Mouse (Mus musculus) forebrain, embryonic 11.5 days (tissue): ENCODE results near the gene Elp4. TPM values are rescaled to one million over a fixed set of nuclear protein-coding genes. Genes with fewer than 3 reads are reported as not detected.

Experiments
- ATAC-seq: fragments of 200-750 bp; cut with Nextera tagmentation; replicated peaks from 2 replicates; pipeline ENCODE4 v1.8.0; 2017; ENCODE audit warnings: moderate TSS enrichment; ENCODE audit not compliant: low FRiP score
- DNase-seq: peaks from one replicate; pipeline ENCODE4 v3.0.0-alpha.2; 2017; ENCODE audit warnings: low spot score
- H3K27ac ChIP-seq: fragments of 300-500 bp; sonication (generic); 2 replicates; pipeline ENCODE4 v1.5.1; 2014; ENCODE audit warnings: low read depth, low read length
- H3K27me3 ChIP-seq: fragments of 300-500 bp; sonication (generic); 2 replicates; pipeline ENCODE4 v1.6.1; 2014; ENCODE audit warnings: mild to moderate bottlenecking, low read length, mixed read lengths; ENCODE audit not compliant: control insufficient read depth, insufficient read depth
- H3K36me3 ChIP-seq: fragments of 300-500 bp; sonication (generic); 2 replicates; pipeline ENCODE4 v1.6.1; 2014; ENCODE audit warnings: mild to moderate bottlenecking, low read length, moderate library complexity, mixed read lengths; ENCODE audit not compliant: control insufficient read depth, insufficient read depth
- H3K4me1 ChIP-seq: fragments of 300-500 bp; sonication (generic); replicated peaks from 2 replicates; pipeline ENCODE4 v1.6.1; 2014; ENCODE audit warnings: low read length, mixed read lengths; ENCODE audit not compliant: control insufficient read depth, insufficient read depth
- H3K4me2 ChIP-seq: fragments of 300-500 bp; sonication (generic); 2 replicates; pipeline ENCODE4 v1.6.1; 2014; ENCODE audit warnings: low read depth, mild to moderate bottlenecking, low read length, moderate library complexity, mixed read lengths; ENCODE audit not compliant: severe bottlenecking
- H3K4me3 ChIP-seq: fragments of 300-500 bp; sonication (generic); 2 replicates; pipeline ENCODE4 v1.5.1; 2014; ENCODE audit warnings: low read depth, low read length
- H3K9ac ChIP-seq: fragments of 300-500 bp; sonication (generic); 2 replicates; pipeline ENCODE4 v1.6.1; 2014; ENCODE audit warnings: low read length
- H3K9me3 ChIP-seq: fragments of 300-500 bp; sonication (generic); 2 replicates; pipeline ENCODE4 v1.6.1; 2016; ENCODE audit warnings: low read length, mixed read lengths; ENCODE audit not compliant: control insufficient read depth
- WGBS: fragments of 180-500 bp; shearing (Covaris S2); extraction: QIAGEN DNeasy Blood & Tissue Kit; methylation state at CpG from one replicate; pipeline ENCODE4 v1.1.7; 2014; 5-methylcytosine and 5-hydroxymethylcytosine counted together
- polyA plus RNA-seq: library from polyadenylated mRNA; unstranded; fragments of >200 nt; fragmentation: Nextera tagmentation; extraction: Ambion mirVana; gene quantifications from 2 replicates; pipeline ENCODE4 v1.2.1, GENCODE M21; 2014

The Elp4 gene
- polyA plus RNA-seq, 1 experiment from 2014 or later: 69.4 TPM

DNA sequence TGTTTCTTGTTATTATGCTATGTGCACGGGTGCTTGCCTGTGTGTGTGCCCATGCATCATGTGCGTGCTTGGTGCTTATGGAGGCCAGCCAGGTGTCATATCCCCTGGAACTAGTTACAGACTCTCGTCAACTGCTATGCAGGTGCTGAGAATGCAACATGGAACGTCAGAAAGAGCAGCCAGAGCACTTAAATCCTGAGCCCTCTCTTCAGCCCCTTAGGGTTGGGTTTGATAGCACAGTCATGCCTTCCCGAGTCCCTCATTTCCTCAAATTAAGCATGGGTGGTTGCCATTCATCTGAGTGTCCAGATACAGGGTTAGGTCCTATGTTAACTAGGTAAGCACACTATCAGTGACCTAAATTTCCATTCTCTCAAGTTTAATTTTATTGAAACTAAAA, 121.5 kb downstream of the Elp4 start:
- H3K9me3 ChIP-seq: no peaks in the 10 kb centered on the region
- no peaks in the 10 kb centered on the region for H3K27me3 ChIP-seq
- no peaks in the 10 kb centered on the region for H3K4me1 ChIP-seq
- no peaks in the 10 kb centered on the region for H3K36me3 ChIP-seq
- no peak overlapping the region for H3K4me3 ChIP-seq
- no peak for ATAC-seq
- H3K9ac ChIP-seq: no peak overlapping the region
- WGBS: 73% methylated on average over 5 of the region's 5 CpGs
- H3K27ac ChIP-seq: no peak overlapping the region
- DNase-seq: no peak
- no peak overlapping the region for H3K4me2 ChIP-seq

DNA sequence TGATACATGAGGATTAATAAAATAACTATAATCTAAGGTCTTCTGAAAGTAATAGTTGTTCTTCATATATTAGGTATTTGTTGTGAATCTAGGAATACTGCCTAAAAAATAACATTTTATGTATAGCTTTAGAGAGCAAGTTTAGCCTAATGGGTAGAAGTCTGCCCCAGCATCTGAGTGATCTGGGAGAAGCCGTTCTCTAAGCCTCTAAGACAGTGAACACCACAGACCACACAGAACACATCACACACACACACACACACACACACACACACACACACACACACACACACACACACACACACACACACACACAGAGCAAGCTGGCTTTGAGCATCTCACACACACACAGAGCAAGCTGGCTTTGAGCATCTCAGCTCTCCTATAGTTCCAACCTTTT, 123.6 kb downstream of the Elp4 start:
- DNase-seq (no peak), ATAC-seq (no peak)
- 50% methylated on average over 1 of the region's 1 CpGs for WGBS
- Histone ChIP-seq H3K9me3 (no peaks in the 10 kb centered on the region), H3K27me3 (no peaks in the 10 kb centered on the region), H3K9ac (no peak overlapping the region), H3K27ac (no peak overlapping the region), H3K4me3 (no peak overlapping the region), H3K4me1 (no peaks in the 10 kb centered on the region), H3K4me2 (no peak overlapping the region), H3K36me3 (no peaks in the 10 kb centered on the region)

DNA sequence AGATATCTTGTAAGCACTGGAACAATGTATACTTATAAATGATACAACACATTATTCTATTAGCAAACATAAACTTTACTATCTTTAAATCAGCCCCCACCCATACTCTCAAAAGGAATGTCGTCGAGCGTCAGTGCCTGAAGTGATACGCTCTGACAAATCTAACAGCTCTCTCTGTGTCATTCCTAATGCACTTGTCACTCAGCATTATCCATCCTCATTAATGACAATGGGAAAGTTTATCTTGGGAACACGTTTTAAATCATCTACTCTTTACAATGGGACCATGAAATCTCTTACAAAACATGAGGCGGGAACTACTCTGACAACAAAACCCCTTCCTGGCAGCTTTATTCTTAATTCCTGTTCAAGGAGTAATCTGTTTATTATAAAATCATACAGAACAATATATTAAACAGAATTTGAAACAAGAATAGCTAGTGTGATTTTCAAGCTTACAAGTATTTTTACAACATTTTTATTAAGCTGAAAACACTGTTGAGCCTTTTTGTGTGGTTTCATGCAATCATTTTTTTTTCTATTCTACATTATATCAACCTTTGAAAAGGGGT, 125.0 kb downstream of the Elp4 start:
- H3K9ac ChIP-seq: no peak overlapping the region
- no peaks in the 10 kb centered on the region for H3K9me3 ChIP-seq
- peak; percentile 53 for ATAC-seq
- no peaks in the 10 kb centered on the region for H3K36me3 ChIP-seq
- H3K27ac ChIP-seq: no peak overlapping the region
- H3K27me3 ChIP-seq: no peaks in the 10 kb centered on the region
- no peak overlapping the region for H3K4me3 ChIP-seq
- no peaks in the 10 kb centered on the region for H3K4me1 ChIP-seq
- no peak for DNase-seq
- no peak overlapping the region for H3K4me2 ChIP-seq
- 11% methylated on average over 6 of the region's 6 CpGs for WGBS

DNA sequence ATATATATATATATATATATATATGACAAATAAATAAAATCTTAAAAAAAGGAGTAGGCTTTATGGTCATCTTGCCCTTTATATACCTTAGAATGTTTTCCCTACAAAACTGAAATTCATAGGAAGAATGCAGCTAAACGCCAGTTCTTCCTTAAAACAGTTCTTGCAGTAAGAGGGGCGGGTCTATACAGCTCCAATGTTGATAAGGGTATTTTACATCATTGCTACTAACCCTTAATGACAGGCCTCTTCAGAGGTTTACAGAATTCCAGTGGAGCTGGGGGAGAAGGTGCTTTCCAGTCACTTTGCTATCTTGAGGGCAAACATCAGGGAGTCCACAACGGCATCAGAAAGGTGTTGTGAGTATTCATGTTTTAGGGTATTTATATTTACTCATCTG, 133.1 kb downstream of the Elp4 start:
- H3K9ac ChIP-seq: no peak overlapping the region
- no peaks in the 10 kb centered on the region for H3K36me3 ChIP-seq
- H3K4me3 ChIP-seq: no peak overlapping the region
- 87% methylated on average over 3 of the region's 3 CpGs for WGBS
- H3K27ac ChIP-seq: no peak overlapping the region
- no peaks in the 10 kb centered on the region for H3K4me1 ChIP-seq
- no peaks in the 10 kb centered on the region for H3K9me3 ChIP-seq
- H3K4me2 ChIP-seq: no peak overlapping the region
- ATAC-seq (no peak), DNase-seq (no peak)
- no peaks in the 10 kb centered on the region for H3K27me3 ChIP-seq

DNA sequence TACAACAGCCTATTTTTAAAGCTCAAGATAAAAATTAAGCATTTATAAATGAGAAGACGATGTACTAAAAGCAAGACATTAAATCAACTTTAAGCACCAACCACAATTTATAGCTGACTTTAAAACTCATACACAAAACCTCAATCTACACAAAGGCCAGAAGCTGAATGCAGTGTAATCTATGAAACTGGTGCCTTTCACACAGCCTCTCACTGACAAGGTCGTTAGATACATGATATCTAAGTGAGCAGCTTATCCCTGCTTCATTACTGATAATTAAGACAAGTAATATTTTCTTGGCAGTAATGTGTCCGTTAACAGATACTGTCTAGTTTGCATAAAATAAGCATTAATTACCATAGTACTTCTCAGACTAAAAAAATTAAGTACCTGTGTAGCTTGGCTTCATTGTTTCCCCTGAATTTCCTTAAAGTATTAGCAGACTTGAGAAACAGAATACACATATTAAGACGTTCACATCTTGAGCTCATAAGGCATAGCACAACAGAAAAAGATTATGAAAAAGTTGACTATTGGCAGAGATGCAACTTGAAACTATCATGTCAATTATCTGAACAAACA, 134.5 kb downstream of the Elp4 start:
- no peaks in the 10 kb centered on the region for H3K36me3 ChIP-seq
- DNase-seq: no peak
- 69% methylated on average over 4 of the region's 4 CpGs for WGBS
- no peak for ATAC-seq
- no peaks in the 10 kb centered on the region for H3K9me3 ChIP-seq
- no peak overlapping the region for H3K4me2 ChIP-seq
- no peaks in the 10 kb centered on the region for H3K4me1 ChIP-seq
- no peak overlapping the region for H3K27ac ChIP-seq
- H3K4me3 ChIP-seq: no peak overlapping the region
- no peak overlapping the region for H3K9ac ChIP-seq
- H3K27me3 ChIP-seq: no peaks in the 10 kb centered on the region

DNA sequence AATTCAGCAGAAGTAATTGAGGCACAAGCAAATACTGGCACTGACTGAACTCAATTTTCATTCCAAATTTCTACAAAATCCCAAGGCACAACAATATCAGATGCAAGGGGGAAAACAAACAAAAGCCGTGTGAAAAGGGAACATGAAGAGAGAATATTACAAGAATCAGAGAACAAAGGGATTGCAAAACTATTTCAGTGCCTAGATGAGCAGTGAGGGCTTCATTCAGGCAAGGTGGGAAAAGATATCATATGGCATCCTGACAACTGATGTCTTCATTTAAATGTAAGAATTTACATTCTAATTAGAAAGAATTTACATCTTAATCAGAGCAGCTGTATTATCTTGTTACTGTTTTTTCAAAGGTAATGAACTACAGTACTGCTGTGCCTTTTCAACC, 150.9 kb downstream of the Elp4 start:
- H3K9me3 ChIP-seq: no peaks in the 10 kb centered on the region
- no peaks in the 10 kb centered on the region for H3K4me1 ChIP-seq
- no peak overlapping the region for H3K4me3 ChIP-seq
- no peaks in the 10 kb centered on the region for H3K36me3 ChIP-seq
- ATAC-seq (no peak), DNase-seq (no peak)
- WGBS: 55% methylated on average over 1 of the region's 1 CpGs
- H3K9ac ChIP-seq: no peak overlapping the region
- no peak overlapping the region for H3K27ac ChIP-seq
- H3K4me2 ChIP-seq: no peak overlapping the region
- no peaks in the 10 kb centered on the region for H3K27me3 ChIP-seq

DNA sequence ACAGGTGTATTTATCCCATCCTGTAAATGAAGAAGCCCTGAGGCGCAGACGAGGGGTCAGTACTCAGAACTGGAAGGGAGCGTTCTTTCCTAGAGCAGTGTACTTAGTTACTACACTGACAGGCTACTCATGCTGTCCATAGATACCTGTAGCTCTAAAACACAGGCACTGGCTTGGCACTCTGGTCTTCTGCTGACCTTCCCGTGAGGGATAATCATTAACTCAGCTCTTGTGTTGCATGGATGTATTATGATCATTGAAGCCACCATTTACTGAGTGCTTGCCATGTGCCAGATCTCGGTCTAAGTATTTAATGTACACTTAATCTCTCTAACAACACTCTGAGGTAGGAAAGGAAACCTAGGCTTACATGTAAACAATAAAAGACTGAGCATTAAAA, 155.3 kb downstream of the Elp4 start:
- Histone ChIP-seq H3K4me3 (no peak overlapping the region), H3K4me1 (no peaks in the 10 kb centered on the region), H3K4me2 (no peak overlapping the region), H3K27me3 (no peaks in the 10 kb centered on the region), H3K36me3 (no peaks in the 10 kb centered on the region), H3K9ac (no peak overlapping the region), H3K27ac (no peak overlapping the region), H3K9me3 (no peaks in the 10 kb centered on the region; the same call in 1 of the 2 replicates)
- no peak for ATAC-seq
- WGBS: 89% methylated on average over 5 of the region's 5 CpGs
- no peak for DNase-seq

DNA sequence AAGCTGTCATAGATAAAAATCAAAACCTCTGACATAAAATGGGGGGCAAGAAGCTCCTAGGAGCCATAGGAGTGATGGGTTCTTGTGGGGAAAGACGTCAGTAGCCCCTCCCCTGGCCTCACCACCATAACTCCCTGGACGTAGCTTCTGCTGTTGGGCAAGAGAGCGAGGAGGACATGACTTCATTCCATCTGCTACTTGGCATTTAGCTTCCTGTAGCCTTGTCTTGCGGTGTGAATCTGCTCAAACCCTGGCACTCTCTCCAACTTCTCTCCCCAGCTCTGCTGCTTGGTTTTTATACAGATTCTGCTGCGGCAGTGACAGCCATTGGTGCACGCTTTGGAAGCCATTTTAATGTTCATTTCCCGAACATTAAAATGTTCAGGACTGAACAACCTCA, 157.5 kb downstream of the Elp4 start:
- no peak for ATAC-seq
- Histone ChIP-seq H3K4me2 (no peak overlapping the region), H3K4me1 (no peaks in the 10 kb centered on the region), H3K36me3 (no peaks in the 10 kb centered on the region), H3K9me3 (no peaks in the 10 kb centered on the region; the same call in 1 of the 2 replicates), H3K9ac (no peak overlapping the region), H3K27ac (no peak overlapping the region), H3K4me3 (no peak overlapping the region), H3K27me3 (no peaks in the 10 kb centered on the region)
- DNase-seq: no peak
- 86% methylated on average over 7 of the region's 7 CpGs for WGBS

DNA sequence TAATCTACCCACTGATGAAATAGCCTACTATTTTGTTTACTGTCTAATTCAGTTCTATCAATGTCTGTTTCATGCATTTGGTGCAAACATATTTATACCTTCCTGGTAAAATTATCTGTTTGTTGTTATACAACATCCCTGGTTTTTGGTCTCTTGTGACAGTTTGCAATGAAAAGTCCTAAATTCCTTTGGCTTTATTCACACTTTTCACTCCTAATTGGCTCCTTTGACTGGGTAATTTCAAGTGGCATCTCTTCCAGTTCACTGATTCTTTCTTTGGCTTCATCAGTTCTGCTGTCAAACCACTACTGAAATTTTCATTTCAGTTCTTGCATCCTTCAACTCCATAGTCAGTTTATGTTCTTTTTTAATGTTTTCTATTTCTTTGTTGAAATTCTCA, 168.2 kb downstream of the Elp4 start:
- H3K9me3 ChIP-seq: no peaks in the 10 kb centered on the region
- no peak for ATAC-seq
- H3K4me1 ChIP-seq: no peaks in the 10 kb centered on the region
- H3K9ac ChIP-seq: no peak overlapping the region
- no peak for DNase-seq
- H3K27ac ChIP-seq: no peak overlapping the region
- H3K4me2 ChIP-seq: no peak overlapping the region
- no peaks in the 10 kb centered on the region for H3K36me3 ChIP-seq
- no peak overlapping the region for H3K4me3 ChIP-seq
- no peaks in the 10 kb centered on the region for H3K27me3 ChIP-seq
